In the genomic region with DNA sequence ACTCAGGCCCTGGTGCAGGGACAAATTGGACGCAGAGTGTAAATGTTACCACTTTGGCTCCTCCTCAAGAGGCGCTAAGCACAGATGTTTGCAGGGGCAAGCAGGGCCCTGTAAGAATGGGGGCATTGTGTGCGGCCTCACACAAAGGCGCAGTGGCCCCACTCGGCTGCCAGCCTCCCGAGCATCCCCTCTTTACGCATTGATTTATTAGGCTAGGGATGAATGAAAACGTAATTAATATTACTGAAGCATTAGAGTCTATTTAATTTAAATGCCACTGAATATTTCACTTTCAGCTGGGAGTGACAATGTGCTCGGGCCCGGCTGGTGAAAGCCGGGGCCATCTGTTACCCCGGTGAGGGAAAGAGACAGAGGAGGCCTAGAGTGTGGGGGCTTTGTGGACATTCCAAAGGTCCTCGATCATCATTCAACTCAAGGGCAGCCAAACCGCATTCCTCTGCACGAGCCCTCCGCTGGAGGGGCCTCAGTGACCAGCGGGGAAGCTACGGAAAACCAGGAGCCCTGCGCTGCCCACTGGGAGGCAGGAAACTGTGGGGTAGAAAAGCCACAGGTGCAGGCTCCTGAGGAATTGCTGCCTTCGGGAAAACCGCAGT, we compare ENCODE assay signal across 7 mouse cellular contexts. TPM values are rescaled to one million over a fixed set of nuclear protein-coding genes. Genes with fewer than 3 reads are reported as not detected.
DNase-seq lines count a peak whose midpoint lies in the region; ATAC-seq and TF ChIP-seq lines count a peak whose summit lies in the region.

No protein-coding gene starts in this region.

- H3K27ac ChIP-seq in liver, embryonic 11.5 days (ENCODE audit: low read depth, low read length) = no peak overlapping the region
- no peak overlapping the region for H3K27ac ChIP-seq in liver, postnatal 0 days (ENCODE audit: low read depth)
- no peak overlapping the region for H3K27ac ChIP-seq in embryonic facial prominence, embryonic 14.5 days (replicated peaks; ENCODE audit: low read depth, low read length)
- H3K27ac ChIP-seq in hindbrain, embryonic 16.5 days (ENCODE audit: low read depth, low read length) = peak overlapping the region; percentile 3; the same call in 1 of the 2 replicates
- H3K27ac ChIP-seq in neural tube, embryonic 15.5 days (replicated peaks) = peak overlapping the region; percentile 51

- H3K4me2 ChIP-seq in liver, embryonic 11.5 days = peak overlapping the region; percentile 31
- no peak overlapping the region for H3K4me2 ChIP-seq in liver, postnatal 0 days (ENCODE audit: low read depth, low read length)
- H3K4me2 ChIP-seq in embryonic facial prominence, embryonic 14.5 days (ENCODE audit: low read depth, low read length) = peak overlapping the region; percentile 25
- peak overlapping the region; percentile 36 for H3K4me2 ChIP-seq in hindbrain, embryonic 16.5 days (ENCODE audit: low read length)
- peak overlapping the region; percentile 34 for H3K4me2 ChIP-seq in neural tube, embryonic 15.5 days

- no peak for DNase-seq in liver, embryonic 11.5 days (ENCODE audit: low spot score)
- no peak for DNase-seq in liver, postnatal 0 days
- peak; percentile 61 for DNase-seq in embryonic facial prominence, embryonic 14.5 days (ENCODE audit: low spot score)
- no peak for DNase-seq in thymus, adult 18-20 months
- DNase-seq in cerebellum, postnatal 36 days = no peak

- TF ChIP-seq CTCF in liver, postnatal 0 days (IDR thresholded peaks at IDR 0.05; ENCODE audit: low read depth) = no peak

- no peaks in the 10 kb centered on the region for H3K9me3 ChIP-seq in liver, embryonic 11.5 days (ENCODE audit: control insufficient read depth, low read length)
- H3K9me3 ChIP-seq in liver, postnatal 0 days (ENCODE audit: low read length) = no peaks in the 10 kb centered on the region
- H3K9me3 ChIP-seq in embryonic facial prominence, embryonic 14.5 days (ENCODE audit: control insufficient read depth, low read length) = no peaks in the 10 kb centered on the region
- no peaks in the 10 kb centered on the region for H3K9me3 ChIP-seq in hindbrain, embryonic 16.5 days (ENCODE audit: control insufficient read depth, low read length)
- no peaks in the 10 kb centered on the region for H3K9me3 ChIP-seq in neural tube, embryonic 15.5 days (replicated peaks)

- WGBS in liver, embryonic 11.5 days = 21% methylated on average over 21 of the region's 21 CpGs
- 16% methylated on average over 21 of the region's 21 CpGs for WGBS in liver, postnatal 0 days (ENCODE audit: insufficient replicate concordance)
- 6% methylated on average over 21 of the region's 21 CpGs for WGBS in embryonic facial prominence, embryonic 14.5 days
- 6% methylated on average over 21 of the region's 21 CpGs for WGBS in hindbrain, embryonic 16.5 days
- WGBS in neural tube, embryonic 15.5 days = 4% methylated on average over 21 of the region's 21 CpGs

- no peak overlapping the region for H3K9ac ChIP-seq in liver, embryonic 11.5 days (ENCODE audit: low read depth, low read length)
- H3K9ac ChIP-seq in liver, postnatal 0 days (replicated peaks) = no peak overlapping the region
- H3K9ac ChIP-seq in embryonic facial prominence, embryonic 14.5 days (ENCODE audit: low read depth, low read length) = no peak overlapping the region
- no peak overlapping the region for H3K9ac ChIP-seq in hindbrain, embryonic 16.5 days (ENCODE audit: low read depth, low read length)
- no peak overlapping the region for H3K9ac ChIP-seq in neural tube, embryonic 15.5 days (replicated peaks)

- no peak overlapping the region for H3K4me3 ChIP-seq in liver, embryonic 11.5 days (ENCODE audit: low read depth, low read length)
- H3K4me3 ChIP-seq in liver, postnatal 0 days (ENCODE audit: low read depth, low read length) = no peak overlapping the region
- H3K4me3 ChIP-seq in embryonic facial prominence, embryonic 14.5 days (ENCODE audit: low read depth, low read length) = no peak overlapping the region
- no peak overlapping the region for H3K4me3 ChIP-seq in hindbrain, embryonic 16.5 days (ENCODE audit: low read length)
- no peak overlapping the region for H3K4me3 ChIP-seq in neural tube, embryonic 15.5 days (replicated peaks)

- H3K36me3 ChIP-seq in liver, embryonic 11.5 days (ENCODE audit: control insufficient read depth, insufficient read depth, low read length) = no peaks in the 10 kb centered on the region
- H3K36me3 ChIP-seq in liver, postnatal 0 days (replicated peaks; ENCODE audit: insufficient read depth, low read length) = no peaks in the 10 kb centered on the region
- H3K36me3 ChIP-seq in embryonic facial prominence, embryonic 14.5 days (ENCODE audit: control insufficient read depth, insufficient read depth, low read length) = no peaks in the 10 kb centered on the region
- H3K36me3 ChIP-seq in hindbrain, embryonic 16.5 days (ENCODE audit: control insufficient read depth, insufficient read depth, low read length) = no peaks in the 10 kb centered on the region
- H3K36me3 ChIP-seq in neural tube, embryonic 15.5 days = no peaks in the 10 kb centered on the region

- no peak for ATAC-seq in liver, embryonic 11.5 days (replicated peaks; ENCODE audit: low FRiP score)
- no peak for ATAC-seq in liver, postnatal 0 days
- peak; percentile 72; the same call in 1 of the 2 replicates for ATAC-seq in embryonic facial prominence, embryonic 14.5 days (ENCODE audit: low read depth)
- peak; percentile 83 for ATAC-seq in hindbrain, embryonic 16.5 days
- peak; percentile 77 for ATAC-seq in neural tube, embryonic 15.5 days (ENCODE audit: low FRiP score)

- no peaks in the 10 kb centered on the region for H3K4me1 ChIP-seq in liver, embryonic 11.5 days (replicated peaks; ENCODE audit: control insufficient read depth, insufficient read depth, low read length)
- H3K4me1 ChIP-seq in liver, postnatal 0 days (ENCODE audit: insufficient read depth) = no peaks in the 10 kb centered on the region
- peaks cover 12% of the 10 kb centered on the region; the same call in 1 of the 2 replicates for H3K4me1 ChIP-seq in embryonic facial prominence, embryonic 14.5 days (ENCODE audit: control insufficient read depth, insufficient read depth, low read length)
- H3K4me1 ChIP-seq in hindbrain, embryonic 16.5 days (ENCODE audit: control insufficient read depth, insufficient read depth, low read depth, low read length) = peaks cover 11% of the 10 kb centered on the region
- peaks cover 24% of the 10 kb centered on the region for H3K4me1 ChIP-seq in neural tube, embryonic 15.5 days

- peaks cover 6% of the 10 kb centered on the region for H3K27me3 ChIP-seq in liver, embryonic 11.5 days (replicated peaks; ENCODE audit: control insufficient read depth, insufficient read depth, low read length)
- 0 out of 2 replicates have a peak, but pooled peaks cover 3% of the 10 kb centered on the region for H3K27me3 ChIP-seq in liver, postnatal 0 days (ENCODE audit: insufficient read depth, low read length)
- peaks cover 11% of the 10 kb centered on the region; the same call in 1 of the 2 replicates for H3K27me3 ChIP-seq in embryonic facial prominence, embryonic 14.5 days (replicated peaks; ENCODE audit: control insufficient read depth, insufficient read depth, low read length)
- H3K27me3 ChIP-seq in hindbrain, embryonic 16.5 days (replicated peaks; ENCODE audit: control insufficient read depth, insufficient read depth, low read length) = peaks cover 4% of the 10 kb centered on the region
- H3K27me3 ChIP-seq in neural tube, embryonic 15.5 days (replicated peaks) = peaks cover 38% of the 10 kb centered on the region

- no peak for TF ChIP-seq EP300 in liver, postnatal 0 days (IDR thresholded peaks at IDR 0.05; ENCODE audit: low read depth)

RNA-seq across cellular contexts. Expression of gene Pax6, which starts 56.5 kb away (rescaled TPM):
- 0.26 TPM in 1 of 2 replicates, not detected in the other for polyA plus RNA-seq in liver, embryonic 11.5 days (2014; fragmentation: Nextera tagmentation; extraction: Ambion mirVana)
- polyA plus RNA-seq in liver, postnatal 0 days (2015; fragmentation: Nextera tagmentation; extraction: Ambion mirVana) = not detected in 2 replicates
- polyA plus RNA-seq in embryonic facial prominence, embryonic 14.5 days (2014; fragmentation: Nextera tagmentation; extraction: Ambion mirVana) = 1.8 and 2.6 TPM in 2 replicates
- 40.7 and 43.8 TPM in 2 replicates for polyA plus RNA-seq in hindbrain, embryonic 16.5 days (2015; fragmentation: Nextera tagmentation; extraction: Ambion mirVana)
- polyA plus RNA-seq in neural tube, embryonic 15.5 days (2015; fragmentation: Nextera tagmentation; extraction: Ambion mirVana) = 9.4 and 11.4 TPM in 2 replicates

Comparison
In these comparisons a context has a peak if more than half of its experiments do, and no peak if none do; other contexts are left out.
1. ATAC-seq: peak in embryonic facial prominence, embryonic 14.5 days (single experiment), hindbrain, embryonic 16.5 days (single experiment) and neural tube, embryonic 15.5 days (single experiment); none in liver, embryonic 11.5 days (single experiment) and liver, postnatal 0 days (single experiment).
2. H3K27ac ChIP-seq: peak in hindbrain, embryonic 16.5 days (single experiment) and neural tube, embryonic 15.5 days (single experiment); none in liver, embryonic 11.5 days (single experiment), liver, postnatal 0 days (single experiment) and embryonic facial prominence, embryonic 14.5 days (single experiment).